Mouse (Mus musculus) lung, postnatal 0 days (tissue): ENCODE data around the gene Krt39.

Experiments used
- CTCF ChIP-seq: IDR thresholded peaks from 2 replicates; pipeline ENCODE4 v1.5.1; 2016; ENCODE audit warnings: antibody characterized with exemption, mild to moderate bottlenecking
- EP300 ChIP-seq: IDR thresholded peaks from 2 replicates; pipeline ENCODE4 v1.6.1; 2016; ENCODE audit warnings: antibody characterized with exemption, mild to moderate bottlenecking, control low read depth

DNA sequence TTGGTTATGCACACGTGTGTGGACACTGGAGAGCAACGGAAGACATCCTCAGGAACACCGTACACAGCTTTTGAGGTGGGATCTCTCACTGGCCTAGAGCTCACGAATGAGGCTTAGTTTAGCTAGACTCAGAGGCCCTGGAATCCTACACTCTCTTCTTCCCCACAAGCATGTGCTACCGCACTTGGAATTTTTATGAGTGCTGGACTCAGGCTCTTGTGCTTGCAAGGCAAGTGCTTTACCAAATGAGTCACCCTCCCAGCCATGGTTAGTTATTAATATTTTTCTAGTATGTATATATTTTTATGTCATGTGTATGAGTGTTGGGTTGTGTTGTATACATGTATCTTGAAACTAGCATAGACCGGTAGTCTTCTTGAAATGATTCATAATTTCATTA lies 49.2 kb downstream of the Krt39 start:
- TF ChIP-seq CTCF (no peak), EP300 (peak; percentile 91)
